Mouse (Mus musculus): ENCODE measurements at regions not wholly inside any gene's neighbourhood (a gene's known extent, or its start where the extent isn't known, plus 50 kb on each side); places are given as distances from the start of the nearest gene placed in this dataset.
A peak's percentile ranks its signal among the peaks of the same experiment; 100 is the strongest.

DNA sequence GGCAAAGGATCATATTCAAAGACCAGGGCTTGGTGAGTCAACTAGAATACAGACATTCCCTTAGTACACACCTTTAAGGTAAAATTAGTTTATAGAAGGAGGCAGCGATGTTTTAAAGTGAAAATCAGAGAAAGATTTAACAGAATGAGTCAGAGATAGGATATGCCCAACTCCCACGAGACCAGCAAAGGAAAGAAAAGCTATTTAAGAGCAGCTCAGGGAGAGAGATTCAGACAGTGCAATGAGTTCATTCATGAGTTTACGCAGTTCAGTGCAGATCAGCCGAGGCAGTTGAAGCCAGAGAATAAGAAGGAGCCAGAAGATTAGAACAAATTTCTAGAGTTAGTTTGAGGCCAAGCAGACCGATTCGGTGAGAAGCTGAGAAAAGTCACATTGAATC, 273.4 kb downstream of the Cxxc4 start:
- no peak overlapping the region for H3K9ac ChIP-seq (replicated peaks; ENCODE audit: low read length)
- ATAC-seq (replicated peaks; ENCODE audit: insufficient number of reproducible peaks, low FRiP score, low TSS enrichment, low read depth) (no peak), DNase-seq (ENCODE audit: low spot score) (no peak)
- H3K27ac ChIP-seq (replicated peaks; ENCODE audit: low read depth, low read length), result no peak overlapping the region
- H3K4me1 ChIP-seq (ENCODE audit: control insufficient read depth, insufficient read depth, low read length), result no peaks in the 10 kb centered on the region
- 88% methylated on average over 6 of the region's 6 CpGs for WGBS
- no peaks in the 10 kb centered on the region for H3K36me3 ChIP-seq (replicated peaks; ENCODE audit: control insufficient read depth, insufficient read depth, low read depth, low read length)
- no peak overlapping the region for H3K4me2 ChIP-seq (ENCODE audit: low read depth, low read length)
- H3K9me3 ChIP-seq (replicated peaks; ENCODE audit: control insufficient read depth, low read length), result no peaks in the 10 kb centered on the region
- H3K27me3 ChIP-seq (ENCODE audit: control insufficient read depth, insufficient read depth, low read length), result no peaks in the 10 kb centered on the region
- no peak overlapping the region for H3K4me3 ChIP-seq (ENCODE audit: low read depth, low read length)

DNA sequence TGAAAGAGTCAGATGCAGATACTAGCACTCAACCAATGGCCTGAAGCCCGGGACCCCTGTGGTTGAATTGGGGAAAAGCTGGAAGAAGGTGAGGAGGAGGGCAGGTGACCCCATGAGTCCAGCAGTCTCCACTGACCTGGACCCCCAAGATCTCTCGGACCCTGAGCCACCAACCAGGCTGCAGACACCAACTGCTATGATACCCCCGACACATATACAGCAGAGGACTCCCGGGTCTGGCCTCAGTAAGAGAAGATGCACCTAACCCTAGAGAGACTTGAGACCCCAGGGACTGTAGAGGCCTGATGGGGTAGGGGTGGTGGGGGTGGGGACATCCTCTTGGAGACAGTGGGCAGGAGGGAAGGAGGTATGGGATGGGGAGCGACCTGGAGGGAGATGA, 289.5 kb downstream of the Cxxc4 start:
- DNase-seq (ENCODE audit: low spot score), result no peak
- Histone ChIP-seq H3K4me1 (ENCODE audit: control insufficient read depth, insufficient read depth, low read length) (no peaks in the 10 kb centered on the region), H3K4me3 (ENCODE audit: low read depth, low read length) (no peak overlapping the region), H3K36me3 (replicated peaks; ENCODE audit: control insufficient read depth, insufficient read depth, low read depth, low read length) (no peaks in the 10 kb centered on the region), H3K9me3 (replicated peaks; ENCODE audit: control insufficient read depth, low read length) (no peaks in the 10 kb centered on the region), H3K27me3 (ENCODE audit: control insufficient read depth, insufficient read depth, low read length) (no peaks in the 10 kb centered on the region), H3K27ac (replicated peaks; ENCODE audit: low read depth, low read length) (no peak overlapping the region), H3K4me2 (ENCODE audit: low read depth, low read length) (no peak overlapping the region), H3K9ac (replicated peaks; ENCODE audit: low read length) (no peak overlapping the region)
- 78% methylated on average over 5 of the region's 5 CpGs for WGBS
- ATAC-seq (replicated peaks; ENCODE audit: insufficient number of reproducible peaks, low FRiP score, low TSS enrichment, low read depth), result no peak

DNA sequence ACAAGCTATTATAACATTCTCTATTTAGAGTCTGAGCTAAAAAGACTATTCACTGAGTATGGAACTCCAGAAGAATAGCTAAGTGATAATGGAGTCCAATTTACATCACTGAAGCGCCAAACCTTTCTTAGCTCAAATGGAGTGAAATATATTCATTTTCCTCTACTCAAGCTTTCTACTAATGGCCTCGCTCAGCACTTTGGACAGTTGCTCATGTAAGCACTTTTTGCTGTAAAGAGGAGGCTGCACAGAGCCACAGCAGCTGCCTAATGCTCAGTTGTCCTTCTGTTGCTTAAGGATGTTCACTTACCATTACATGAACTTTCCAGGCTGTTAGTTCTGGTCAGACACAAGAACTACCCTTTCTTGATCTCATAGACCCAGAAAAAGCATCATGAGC, 268.7 kb upstream of the Tacr3 start:
- Histone ChIP-seq H3K4me1 (ENCODE audit: control insufficient read depth, insufficient read depth, low read length) (no peaks in the 10 kb centered on the region), H3K9me3 (replicated peaks; ENCODE audit: control insufficient read depth, low read length) (no peaks in the 10 kb centered on the region), H3K4me3 (ENCODE audit: low read depth, low read length) (no peak overlapping the region), H3K36me3 (replicated peaks; ENCODE audit: control insufficient read depth, insufficient read depth, low read depth, low read length) (no peaks in the 10 kb centered on the region), H3K27me3 (ENCODE audit: control insufficient read depth, insufficient read depth, low read length) (no peaks in the 10 kb centered on the region), H3K9ac (replicated peaks; ENCODE audit: low read length) (no peak overlapping the region), H3K27ac (replicated peaks; ENCODE audit: low read depth, low read length) (no peak overlapping the region), H3K4me2 (ENCODE audit: low read depth, low read length) (no peak overlapping the region)
- ATAC-seq (replicated peaks; ENCODE audit: insufficient number of reproducible peaks, low FRiP score, low TSS enrichment, low read depth), result no peak
- WGBS, result 78% methylated on average over 2 of the region's 2 CpGs
- no peak for DNase-seq (ENCODE audit: low spot score)

DNA sequence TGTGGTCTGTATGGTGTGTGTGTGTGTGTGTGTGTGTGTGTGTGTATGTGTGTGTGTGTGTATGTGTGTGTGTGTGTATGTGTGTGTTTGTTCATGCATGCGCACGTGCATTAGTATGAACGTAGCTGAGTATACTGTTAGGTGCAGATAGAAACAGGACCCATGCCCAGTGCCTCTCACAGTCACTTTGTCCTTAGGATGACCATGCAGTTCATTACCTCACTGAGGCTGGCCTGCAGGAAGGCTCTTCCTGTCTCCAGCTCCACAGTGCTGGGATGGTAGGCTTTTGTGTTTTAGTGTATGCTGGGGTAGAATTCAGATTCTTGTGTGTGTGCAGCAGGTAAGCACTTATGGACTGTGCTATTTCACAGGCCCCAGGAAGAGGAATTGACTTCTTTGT, 250.0 kb upstream of the Tacr3 start:
- DNase-seq (ENCODE audit: low spot score) (no peak), ATAC-seq (replicated peaks; ENCODE audit: insufficient number of reproducible peaks, low FRiP score, low TSS enrichment, low read depth) (no peak)
- Histone ChIP-seq H3K9me3 (replicated peaks; ENCODE audit: control insufficient read depth, low read length) (no peaks in the 10 kb centered on the region), H3K4me3 (ENCODE audit: low read depth, low read length) (no peak overlapping the region), H3K27me3 (ENCODE audit: control insufficient read depth, insufficient read depth, low read length) (no peaks in the 10 kb centered on the region), H3K4me1 (ENCODE audit: control insufficient read depth, insufficient read depth, low read length) (no peaks in the 10 kb centered on the region), H3K4me2 (ENCODE audit: low read depth, low read length) (no peak overlapping the region), H3K36me3 (replicated peaks; ENCODE audit: control insufficient read depth, insufficient read depth, low read depth, low read length) (no peaks in the 10 kb centered on the region), H3K27ac (replicated peaks; ENCODE audit: low read depth, low read length) (no peak overlapping the region), H3K9ac (replicated peaks; ENCODE audit: low read length) (no peak overlapping the region)
- 96% methylated on average over 3 of the region's 3 CpGs for WGBS

DNA sequence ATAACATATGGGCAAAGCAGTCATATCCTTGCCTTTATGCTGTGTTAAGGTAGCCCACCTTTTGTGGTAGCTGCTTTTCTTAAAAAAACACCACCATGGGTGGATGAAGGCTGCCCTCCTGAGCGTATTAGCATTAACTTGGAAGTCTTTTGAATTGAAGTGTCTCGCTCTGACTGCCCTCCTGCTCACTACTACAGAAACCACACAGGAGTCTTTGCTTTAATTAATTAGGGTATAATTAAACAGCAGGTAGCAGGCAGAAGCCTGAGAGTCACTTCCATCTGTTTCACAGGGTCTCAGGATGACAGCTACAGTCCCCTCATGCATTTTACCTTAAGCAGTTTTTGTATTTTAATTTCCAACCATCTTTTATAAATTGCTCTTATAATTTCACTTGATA, 240.2 kb upstream of the Tacr3 start:
- Histone ChIP-seq H3K9ac (replicated peaks; ENCODE audit: low read length) (no peak overlapping the region), H3K27ac (replicated peaks; ENCODE audit: low read depth, low read length) (no peak overlapping the region), H3K4me3 (ENCODE audit: low read depth, low read length) (no peak overlapping the region), H3K4me2 (ENCODE audit: low read depth, low read length) (no peak overlapping the region), H3K4me1 (ENCODE audit: control insufficient read depth, insufficient read depth, low read length) (no peaks in the 10 kb centered on the region), H3K9me3 (replicated peaks; ENCODE audit: control insufficient read depth, low read length) (no peaks in the 10 kb centered on the region), H3K27me3 (ENCODE audit: control insufficient read depth, insufficient read depth, low read length) (no peaks in the 10 kb centered on the region), H3K36me3 (replicated peaks; ENCODE audit: control insufficient read depth, insufficient read depth, low read depth, low read length) (no peaks in the 10 kb centered on the region)
- ATAC-seq (replicated peaks; ENCODE audit: insufficient number of reproducible peaks, low FRiP score, low TSS enrichment, low read depth) (no peak), DNase-seq (ENCODE audit: low spot score) (no peak)
- 14% methylated on average over 2 of the region's 2 CpGs for WGBS

DNA sequence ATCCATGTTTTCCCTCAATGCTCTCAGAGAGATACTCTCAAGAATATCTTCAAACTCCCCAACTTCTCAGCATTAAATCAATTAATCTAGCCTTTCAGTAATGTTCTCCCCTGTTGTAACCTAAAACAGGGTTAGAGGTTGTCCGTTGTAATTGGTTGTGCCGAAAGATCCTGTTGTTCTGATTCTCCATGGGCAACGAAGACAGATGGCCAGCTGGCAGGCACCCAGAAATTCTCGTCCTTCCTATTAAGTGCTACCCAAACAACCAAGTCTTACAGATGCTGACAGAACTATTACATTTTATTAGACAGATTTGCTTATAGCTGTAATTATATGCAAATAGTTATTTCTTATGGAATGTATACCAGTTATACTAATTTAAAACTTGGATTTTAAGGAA, 225.9 kb upstream of the Tacr3 start:
- DNase-seq (ENCODE audit: low spot score) (no peak), ATAC-seq (replicated peaks; ENCODE audit: insufficient number of reproducible peaks, low FRiP score, low TSS enrichment, low read depth) (no peak)
- H3K27me3 ChIP-seq (ENCODE audit: control insufficient read depth, insufficient read depth, low read length), result no peaks in the 10 kb centered on the region
- H3K27ac ChIP-seq (replicated peaks; ENCODE audit: low read depth, low read length), result no peak overlapping the region
- H3K4me2 ChIP-seq (ENCODE audit: low read depth, low read length), result no peak overlapping the region
- H3K4me3 ChIP-seq (ENCODE audit: low read depth, low read length), result no peak overlapping the region
- WGBS, result 67% methylated on average over 4 of the region's 4 CpGs
- no peaks in the 10 kb centered on the region for H3K4me1 ChIP-seq (ENCODE audit: control insufficient read depth, insufficient read depth, low read length)
- H3K36me3 ChIP-seq (replicated peaks; ENCODE audit: control insufficient read depth, insufficient read depth, low read depth, low read length), result no peaks in the 10 kb centered on the region
- no peak overlapping the region for H3K9ac ChIP-seq (replicated peaks; ENCODE audit: low read length)
- H3K9me3 ChIP-seq (replicated peaks; ENCODE audit: control insufficient read depth, low read length), result no peaks in the 10 kb centered on the region

DNA sequence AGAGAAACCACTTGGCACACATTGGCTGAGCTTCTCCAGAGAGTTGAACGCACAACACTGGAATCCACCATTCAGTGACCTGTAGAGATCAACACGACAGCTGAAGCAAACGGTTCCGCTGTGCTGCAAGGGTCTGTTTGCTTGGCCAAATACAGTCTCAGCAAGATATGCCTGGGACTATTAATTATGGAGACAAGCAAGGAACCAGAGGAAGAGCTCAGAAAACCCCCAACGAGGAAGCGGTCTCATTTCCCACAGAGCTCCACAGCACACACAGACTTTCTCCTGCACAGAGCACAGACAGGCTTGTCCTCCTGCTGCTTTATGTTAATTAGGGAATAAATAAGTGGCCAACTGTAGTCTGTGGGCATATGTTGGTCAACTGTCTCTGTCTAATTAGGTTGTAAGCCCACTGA, 223.4 kb upstream of the Tacr3 start:
- ATAC-seq (replicated peaks; ENCODE audit: insufficient number of reproducible peaks, low FRiP score, low TSS enrichment, low read depth), result peak; percentile 65
- Histone ChIP-seq H3K27me3 (ENCODE audit: control insufficient read depth, insufficient read depth, low read length) (no peaks in the 10 kb centered on the region), H3K9me3 (replicated peaks; ENCODE audit: control insufficient read depth, low read length) (no peaks in the 10 kb centered on the region), H3K4me3 (ENCODE audit: low read depth, low read length) (no peak overlapping the region), H3K4me2 (ENCODE audit: low read depth, low read length) (no peak overlapping the region), H3K9ac (replicated peaks; ENCODE audit: low read length) (no peak overlapping the region), H3K36me3 (replicated peaks; ENCODE audit: control insufficient read depth, insufficient read depth, low read depth, low read length) (no peaks in the 10 kb centered on the region), H3K4me1 (ENCODE audit: control insufficient read depth, insufficient read depth, low read length) (no peaks in the 10 kb centered on the region), H3K27ac (replicated peaks; ENCODE audit: low read depth, low read length) (no peak overlapping the region)
- no peak for DNase-seq (ENCODE audit: low spot score)
- 69% methylated on average over 6 of the region's 6 CpGs for WGBS

DNA sequence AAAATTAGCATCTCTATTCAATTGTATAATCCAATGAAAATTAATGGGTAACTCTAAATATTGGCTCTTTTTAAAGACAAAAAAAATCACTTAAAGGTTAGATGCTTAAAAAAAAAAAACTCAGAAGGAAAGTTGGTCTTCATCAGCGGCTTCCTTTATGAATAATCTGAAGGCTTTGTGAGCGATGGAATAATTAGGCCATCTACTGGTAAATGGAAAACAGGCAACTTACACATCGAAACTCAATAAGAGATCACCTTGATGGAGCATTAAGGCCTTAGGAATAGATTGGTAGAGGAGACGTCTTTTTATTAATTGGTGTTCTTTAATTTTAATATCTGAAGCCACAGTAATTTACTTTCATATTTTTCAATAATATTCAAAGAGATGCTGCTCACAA, 218.6 kb upstream of the Tacr3 start:
- DNase-seq (ENCODE audit: low spot score) (no peak), ATAC-seq (replicated peaks; ENCODE audit: insufficient number of reproducible peaks, low FRiP score, low TSS enrichment, low read depth) (no peak)
- Histone ChIP-seq H3K4me1 (ENCODE audit: control insufficient read depth, insufficient read depth, low read length) (no peaks in the 10 kb centered on the region), H3K9me3 (replicated peaks; ENCODE audit: control insufficient read depth, low read length) (no peaks in the 10 kb centered on the region), H3K27me3 (ENCODE audit: control insufficient read depth, insufficient read depth, low read length) (no peaks in the 10 kb centered on the region), H3K4me3 (ENCODE audit: low read depth, low read length) (no peak overlapping the region), H3K4me2 (ENCODE audit: low read depth, low read length) (no peak overlapping the region), H3K27ac (replicated peaks; ENCODE audit: low read depth, low read length) (no peak overlapping the region), H3K9ac (replicated peaks; ENCODE audit: low read length) (no peak overlapping the region), H3K36me3 (replicated peaks; ENCODE audit: control insufficient read depth, insufficient read depth, low read depth, low read length) (no peaks in the 10 kb centered on the region)
- 81% methylated on average over 4 of the region's 4 CpGs for WGBS
